Mouse (Mus musculus) G1E (cell line): ENCODE data around the gene Coasy.
A peak's percentile ranks its signal among the peaks of the same experiment; 100 is the strongest.

Experiments used
- CTCF ChIP-seq: IDR thresholded peaks from 2 replicates; pipeline ENCODE4 v1.5.1; 2012; ENCODE audit warnings: low read depth, low read length, inconsistent platforms, mixed read lengths
- GATA1 ChIP-seq: IDR thresholded peaks from 2 replicates; pipeline ENCODE4 v1.6.1; 2012; ENCODE audit warnings: borderline replicate concordance, low read length, inconsistent platforms, mixed read lengths
- GATA2 ChIP-seq: IDR thresholded peaks from 2 replicates; pipeline ENCODE4 v1.6.1; 2012; ENCODE audit warnings: low read depth, low read length, inconsistent platforms, borderline replicate concordance

- TF ChIP-seq CTCF (peak; percentile 39; the same call in 1 of the 2 replicates), GATA2 (no peak), GATA1 (no peak)
Observed at GRCm38 (mm10) chr11:101057860-101058259, 24.5 kb upstream of the Coasy start.
